Mouse (Mus musculus) cerebellum, adult 2 months (tissue): Measurements from ENCODE around the gene Tenm2.

Experiments used
- CTCF ChIP-seq: fragments of 200-500 bp; IDR thresholded peaks from 2 replicates; pipeline ENCODE4 v1.5.1; 2011; ENCODE audit warnings: low read depth, mild to moderate bottlenecking, control low read depth, low read length, moderate library complexity, borderline replicate concordance; ENCODE audit not compliant: insufficient read depth
- POLR2A ChIP-seq: fragments of 200-500 bp; IDR thresholded peaks from 2 replicates; pipeline ENCODE4 v1.6.1; 2011; ENCODE audit warnings: low read length, control low read depth, borderline replicate concordance; ENCODE audit not compliant: insufficient read depth

- TF ChIP-seq POLR2A (no peak), CTCF (no peak)
Observed at GRCm38 (mm10) chr11:36296568-36296967, 939.2 kb downstream of the Tenm2 start.
